13 mouse cellular contexts compared by ENCODE assay signal in the genomic region with DNA sequence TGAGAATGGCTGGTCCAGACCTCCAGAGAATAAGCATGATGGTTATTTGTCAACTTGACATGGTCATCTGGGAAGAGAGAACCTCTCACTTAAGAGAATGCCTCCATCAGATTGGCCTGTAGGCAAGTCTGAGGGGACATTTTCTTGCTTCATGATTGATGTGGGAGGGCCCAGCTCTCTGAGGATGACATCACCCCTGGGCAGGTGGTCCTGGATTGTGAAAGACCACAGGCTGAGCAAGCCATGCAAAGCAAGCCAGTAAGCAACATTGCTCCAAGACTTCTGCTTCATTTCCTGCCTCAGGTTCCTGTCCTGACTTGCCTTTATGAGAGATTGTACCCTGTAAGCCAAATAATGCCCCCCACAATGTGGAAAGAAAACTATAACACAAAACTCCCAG. TPM values are rescaled to one million over a fixed set of nuclear protein-coding genes. Genes with fewer than 3 reads are reported as not detected.
A peak's percentile ranks its signal among the peaks of the same experiment; 100 is the strongest.
DNase-seq lines count a peak whose midpoint lies in the region; ATAC-seq lines count a peak whose summit lies in the region.
"Had no signal": no experiment of that assay in that cellular context is flagged by ENCODE, and none has a peak within 500 bp of the region (broad histone marks: within the 10 kb centered on the region; RNA-seq: fewer than 3 reads in every experiment).

No protein-coding gene starts in this region.

- ATAC-seq in granulocyte monocyte progenitor cell, adult 5-6 weeks (replicated peaks; ENCODE audit: poor library complexity, severe bottlenecking), result peak; percentile 56
- ATAC-seq: CD4-positive, CD25-positive, alpha-beta regulatory T cell, adult 4 months; forebrain, embryonic 13.5 days; forebrain, embryonic 15.5 days; forebrain, postnatal 0 days had no signal

- DNase-seq in 416B (ENCODE audit: low read depth) (peak; percentile 50), NIH3T3 (ENCODE audit: low read depth) (peak; percentile 13)
- no peak for DNase-seq in right cerebral cortex, adult 18-20 months
- DNase-seq in cerebellum, adult 8-10 months, result no peak
- DNase-seq in layer of hippocampus, postnatal 36 days, result no peak
- DNase-seq: adrenal gland, adult 2 months; adrenal gland, postnatal 25 days; B cell, adult 2 months; forebrain, postnatal 0 days had no signal

RNA-seq across cellular contexts. Expression of gene Pemt, which starts 26.8 kb away (rescaled TPM):
- total RNA-seq in granulocyte monocyte progenitor cell, adult 5-6 weeks (2014; fragmentation: Nextera tagmentation), result 12.9 and 20.7 TPM in 2 replicates
- total RNA-seq in granulocyte monocyte progenitor cell, adult 5-6 weeks (2017), result 3.7 and 14.6 TPM in 2 replicates
- 1 to 10 TPM; 4.6 to 5.6 TPM for total RNA-seq in layer of hippocampus, postnatal 36 days (2021)

RNA-seq across cellular contexts. Expression of gene Rai1, which starts 31.7 kb away (rescaled TPM):
- 37.5 and 52.4 TPM in 2 replicates for total RNA-seq in granulocyte monocyte progenitor cell, adult 5-6 weeks (2014; fragmentation: Nextera tagmentation)
- 11.0 and 13.3 TPM in 2 replicates for total RNA-seq in granulocyte monocyte progenitor cell, adult 5-6 weeks (2017)
- total RNA-seq in layer of hippocampus, postnatal 36 days (2021), result 10 to 100 TPM; 67.9 to 76.3 TPM

Comparison
In these comparisons a context has a peak if more than half of its experiments do, and no peak if none do; other contexts are left out.
1. DNase-seq: peak in 416B (single experiment) and NIH3T3 (single experiment); none in right cerebral cortex, adult 18-20 months (single experiment), cerebellum, adult 8-10 months (single experiment) and layer of hippocampus, postnatal 36 days (0 of 2).